In the genomic region with DNA sequence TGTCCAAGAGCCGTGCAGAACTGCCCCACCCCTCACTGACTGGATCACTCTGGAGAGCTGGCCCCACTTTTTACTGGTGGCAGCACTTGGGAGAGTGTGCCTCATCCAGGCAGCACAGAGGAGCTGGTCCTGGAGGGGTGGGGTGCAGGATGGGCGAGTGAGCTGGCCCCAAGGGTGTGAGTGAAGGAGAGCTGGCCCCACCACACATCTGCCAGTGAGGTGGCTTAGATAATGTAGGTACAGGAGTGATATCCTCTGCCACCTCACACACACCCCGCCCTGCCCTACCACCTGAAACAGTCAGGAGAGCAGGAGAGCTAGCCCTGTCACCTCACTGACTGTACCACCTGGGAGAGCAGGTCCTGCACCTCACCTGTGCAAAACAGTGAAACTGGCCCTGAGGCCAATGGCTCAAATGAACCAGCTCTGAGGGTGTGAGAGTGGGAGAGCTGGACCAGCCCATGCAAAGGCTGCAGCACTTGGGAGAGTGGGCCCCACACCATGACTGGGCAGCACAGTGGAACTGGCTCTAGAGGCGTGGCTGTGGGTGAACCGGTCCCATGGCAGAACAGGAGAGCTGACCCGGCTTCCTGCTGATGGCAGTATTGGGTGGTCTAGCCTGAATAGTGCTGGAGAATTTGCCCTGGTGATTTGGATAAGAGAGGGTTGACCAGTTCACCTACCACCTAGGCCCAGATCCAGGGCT, we compare ENCODE assay signal across 39 mouse cellular contexts. TPM values are rescaled to one million over a fixed set of nuclear protein-coding genes. Genes with fewer than 3 reads are reported as not detected.
DNase-seq lines count a peak whose midpoint lies in the region; ATAC-seq and TF ChIP-seq lines count a peak whose summit lies in the region.
"Had no signal": no experiment of that assay in that cellular context is flagged by ENCODE, and none has a peak within 500 bp of the region (broad histone marks: within the 10 kb centered on the region; RNA-seq: fewer than 3 reads in every experiment).

No protein-coding gene starts in this region.

- H3K27ac ChIP-seq in intestine, embryonic 15.5 days = no peak overlapping the region
- no peak overlapping the region for H3K27ac ChIP-seq in intestine, postnatal 0 days (ENCODE audit: low read depth, low read length)
- H3K27ac ChIP-seq in embryonic facial prominence, embryonic 15.5 days (replicated peaks) = no peak overlapping the region
- no peak overlapping the region for H3K27ac ChIP-seq in forebrain, embryonic 13.5 days
- H3K27ac ChIP-seq: embryonic facial prominence, embryonic 12.5 days; hindbrain, embryonic 10.5 days; hindbrain, embryonic 15.5 days; layer of hippocampus, adult 2 months; limb, embryonic 13.5 days; midbrain, embryonic 10.5 days; midbrain, embryonic 15.5 days had no signal

- WGBS in intestine, embryonic 15.5 days = 74% methylated on average over 6 of the region's 6 CpGs
- 60% methylated on average over 6 of the region's 6 CpGs for WGBS in intestine, postnatal 0 days
- 70% methylated on average over 6 of the region's 6 CpGs for whole genome bisulfite sequencing in embryonic facial prominence, embryonic 15.5 days
- 77% methylated on average over 6 of the region's 6 CpGs for WGBS in forebrain, embryonic 13.5 days

- no peak overlapping the region for H3K4me3 ChIP-seq in intestine, embryonic 15.5 days (replicated peaks)
- no peak overlapping the region for H3K4me3 ChIP-seq in intestine, postnatal 0 days (ENCODE audit: low read depth, low read length)
- no peak overlapping the region for H3K4me3 ChIP-seq in embryonic facial prominence, embryonic 15.5 days (replicated peaks)
- no peak overlapping the region for H3K4me3 ChIP-seq in myocyte
- no peak overlapping the region for H3K4me3 ChIP-seq in forebrain, embryonic 13.5 days
- H3K4me3 ChIP-seq: embryonic facial prominence, embryonic 12.5 days; hindbrain, embryonic 10.5 days; hindbrain, embryonic 15.5 days; layer of hippocampus, adult 2 months; limb, embryonic 13.5 days; midbrain, embryonic 10.5 days; midbrain, embryonic 15.5 days had no signal

- no peaks in the 10 kb centered on the region for H3K79me2 ChIP-seq in myocyte (ENCODE audit: control insufficient read depth, insufficient read depth)

- H3K9me3 ChIP-seq in intestine, embryonic 15.5 days = no peaks in the 10 kb centered on the region
- no peaks in the 10 kb centered on the region for H3K9me3 ChIP-seq in intestine, postnatal 0 days (ENCODE audit: control insufficient read depth)
- H3K9me3 ChIP-seq in embryonic facial prominence, embryonic 15.5 days (replicated peaks) = no peaks in the 10 kb centered on the region
- no peaks in the 10 kb centered on the region for H3K9me3 ChIP-seq in forebrain, embryonic 13.5 days (replicated peaks)
- H3K9me3 ChIP-seq: embryonic facial prominence, embryonic 12.5 days; hindbrain, embryonic 10.5 days; hindbrain, embryonic 15.5 days; limb, embryonic 13.5 days; midbrain, embryonic 10.5 days; midbrain, embryonic 15.5 days had no signal

- TF ChIP-seq POLR2A in myocyte (IDR thresholded peaks at IDR 0.05; ENCODE audit: insufficient read length, low read depth) = no peak

- no peaks in the 10 kb centered on the region for H3K27me3 ChIP-seq in intestine, embryonic 15.5 days (replicated peaks)
- no peaks in the 10 kb centered on the region for H3K27me3 ChIP-seq in intestine, postnatal 0 days (replicated peaks; ENCODE audit: control insufficient read depth, insufficient read depth, low read length)
- no peaks in the 10 kb centered on the region for H3K27me3 ChIP-seq in embryonic facial prominence, embryonic 15.5 days
- peaks cover 32% of the 10 kb centered on the region for H3K27me3 ChIP-seq in myocyte (ENCODE audit: control insufficient read depth, insufficient read depth, insufficient read length)
- 0 out of 2 replicates have a peak, but pooled peaks cover 3% of the 10 kb centered on the region for H3K27me3 ChIP-seq in forebrain, embryonic 13.5 days
- H3K27me3 ChIP-seq: hindbrain, embryonic 15.5 days; midbrain, embryonic 15.5 days had no signal

- no peak overlapping the region for H3ac ChIP-seq in myocyte (ENCODE audit: control insufficient read depth, insufficient read length)

- H3K4me2 ChIP-seq in intestine, embryonic 15.5 days (replicated peaks) = no peak overlapping the region
- H3K4me2 ChIP-seq in intestine, postnatal 0 days (replicated peaks; ENCODE audit: low read depth) = no peak overlapping the region
- no peak overlapping the region for H3K4me2 ChIP-seq in embryonic facial prominence, embryonic 15.5 days (replicated peaks)
- peak overlapping the region; percentile 3 for H3K4me2 ChIP-seq in myocyte (ENCODE audit: low read depth)
- H3K4me2 ChIP-seq in forebrain, embryonic 13.5 days = no peak overlapping the region
- H3K4me2 ChIP-seq: embryonic facial prominence, embryonic 12.5 days; hindbrain, embryonic 15.5 days; limb, embryonic 13.5 days; midbrain, embryonic 15.5 days had no signal

- 0 out of 2 replicates have a peak, but pooled peaks have one; percentile 16 for ATAC-seq in intestine, embryonic 15.5 days
- ATAC-seq in intestine, postnatal 0 days = no peak
- ATAC-seq in embryonic facial prominence, embryonic 15.5 days (ENCODE audit: insufficient number of reproducible peaks, low FRiP score, low TSS enrichment, low read depth) = peak; percentile 8; the same call in 1 of the 2 replicates
- peak; percentile 30; the same call in 1 of the 2 replicates for ATAC-seq in erythroid progenitor cell, adult 5-6 weeks (replicated peaks; ENCODE audit: low FRiP score, poor library complexity, severe bottlenecking)
- no peak for ATAC-seq in forebrain, embryonic 13.5 days
- ATAC-seq: activated CD4-positive, CD25-positive, alpha-beta regulatory T cell, adult 4 months; forebrain, embryonic 16.5 days; inflammation-experienced regulatory T-cells, adult 6 months; lung, postnatal 0 days; midbrain, embryonic 15.5 days had no signal

- no peak for TF ChIP-seq CTCF in intestine, postnatal 0 days (IDR thresholded peaks at IDR 0.05; ENCODE audit: low read depth)

- H3K9ac ChIP-seq in intestine, embryonic 15.5 days = no peak overlapping the region
- no peak overlapping the region for H3K9ac ChIP-seq in intestine, postnatal 0 days (ENCODE audit: low read depth, low read length)
- no peak overlapping the region for H3K9ac ChIP-seq in embryonic facial prominence, embryonic 15.5 days
- H3K9ac ChIP-seq in forebrain, embryonic 13.5 days = no peak overlapping the region
- H3K9ac ChIP-seq: embryonic facial prominence, embryonic 12.5 days; hindbrain, embryonic 15.5 days; limb, embryonic 13.5 days; midbrain, embryonic 15.5 days had no signal

- H3K36me3 ChIP-seq in intestine, embryonic 15.5 days = no peaks in the 10 kb centered on the region
- no peaks in the 10 kb centered on the region for H3K36me3 ChIP-seq in intestine, postnatal 0 days (ENCODE audit: control insufficient read depth, insufficient read depth)
- no peaks in the 10 kb centered on the region for H3K36me3 ChIP-seq in embryonic facial prominence, embryonic 15.5 days
- H3K36me3 ChIP-seq in myocyte (ENCODE audit: control insufficient read depth, insufficient read depth) = no peaks in the 10 kb centered on the region
- no peaks in the 10 kb centered on the region for H3K36me3 ChIP-seq in forebrain, embryonic 13.5 days (ENCODE audit: poor library complexity, severe bottlenecking)
- H3K36me3 ChIP-seq: embryonic facial prominence, embryonic 12.5 days; hindbrain, embryonic 10.5 days; hindbrain, embryonic 15.5 days; limb, embryonic 13.5 days; midbrain, embryonic 10.5 days; midbrain, embryonic 15.5 days had no signal

- DNase-seq in layer of hippocampus, adult 18-20 months (ENCODE audit: low spot score in 2 of 2) = no peak
- DNase-seq: B cell, adult 2 months; heart, postnatal 14 days; kidney, adult 8-10 months; kidney, postnatal 14 days; lung, adult 18-20 months; lung, postnatal 4 days; spleen, adult 18-20 months; thymus, postnatal 4 days had no signal

- peaks cover 14% of the 10 kb centered on the region; the same call in 1 of the 2 replicates for H3K4me1 ChIP-seq in intestine, embryonic 15.5 days (replicated peaks)
- H3K4me1 ChIP-seq in intestine, postnatal 0 days (replicated peaks; ENCODE audit: control insufficient read depth, insufficient read depth, low read length) = peaks cover 6% of the 10 kb centered on the region; the same call in 1 of the 2 replicates
- no peaks in the 10 kb centered on the region for H3K4me1 ChIP-seq in embryonic facial prominence, embryonic 15.5 days
- no peaks in the 10 kb centered on the region for H3K4me1 ChIP-seq in forebrain, embryonic 13.5 days
- H3K4me1 ChIP-seq: embryonic facial prominence, embryonic 12.5 days; hindbrain, embryonic 15.5 days; limb, embryonic 13.5 days; midbrain, embryonic 15.5 days had no signal

RNA-seq across cellular contexts. Expression of a gene that starts 5.6 kb away (rescaled TPM):
- not detected in 2 replicates for polyA plus RNA-seq in intestine, embryonic 15.5 days (2015; fragmentation: Nextera tagmentation; extraction: Ambion mirVana)
- 0.40 and 0.51 TPM in 2 replicates for polyA plus RNA-seq in intestine, postnatal 0 days (2015; fragmentation: Nextera tagmentation; extraction: Ambion mirVana)
- not detected in 2 replicates for polyA plus RNA-seq in embryonic facial prominence, embryonic 15.5 days (2015; fragmentation: Nextera tagmentation; extraction: Ambion mirVana)
- not detected in 2 replicates for total RNA-seq in erythroid progenitor cell, adult 5-6 weeks (2015; ENCODE audit: low replicate concordance)
- total RNA-seq in erythroid progenitor cell, adult 5-6 weeks (2017; ENCODE audit: low replicate concordance) = not detected in 2 replicates
- not detected for polyA plus RNA-seq in myocyte (2012; fragmentation: generic; extraction: Trizol)
- total RNA-seq in layer of hippocampus, adult 18-20 months (2021) = not detected
- not detected in 2 replicates for polyA plus RNA-seq in forebrain, embryonic 13.5 days (2015; fragmentation: Nextera tagmentation; extraction: Ambion mirVana)
- total RNA-seq: adrenal gland, adult 2 months; adrenal gland, postnatal 4 days; gastrocnemius, adult 8-10 months; gastrocnemius, postnatal 4 days; heart, adult 8-10 months; heart, postnatal 14 days; layer of hippocampus, adult 2 months; layer of hippocampus, postnatal 14 days; left cerebral cortex, adult 8-10 months; left cerebral cortex, postnatal 36 days; neutrophil, adult 5-6 weeks had no signal
- polyA plus RNA-seq: activated CD4-positive, CD25-positive, alpha-beta regulatory T cell, adult 4 months; adrenal gland, adult 2 months; embryonic facial prominence, embryonic 12.5 days; forebrain, embryonic 16.5 days; heart, embryonic 14.5 days; hindbrain, embryonic 10.5 days; hindbrain, embryonic 15.5 days; inflammation-experienced regulatory T-cells, adult 6 months; limb, embryonic 13.5 days; lung, postnatal 0 days; midbrain, embryonic 10.5 days; midbrain, embryonic 15.5 days; neural tube, embryonic 11.5 days; testis, adult 2 months; thymus, postnatal 0 days had no signal

RNA-seq across cellular contexts. Expression of a gene that starts 12.4 kb away (rescaled TPM):
- polyA plus RNA-seq in intestine, embryonic 15.5 days (2015; fragmentation: Nextera tagmentation; extraction: Ambion mirVana) = 57.5 and 65.2 TPM in 2 replicates
- 38.5 and 40.2 TPM in 2 replicates for polyA plus RNA-seq in intestine, postnatal 0 days (2015; fragmentation: Nextera tagmentation; extraction: Ambion mirVana)
- polyA plus RNA-seq in embryonic facial prominence, embryonic 15.5 days (2015; fragmentation: Nextera tagmentation; extraction: Ambion mirVana) = 81.2 and 96.3 TPM in 2 replicates
- 10.1 and 13.0 TPM in 2 replicates for total RNA-seq in erythroid progenitor cell, adult 5-6 weeks (2015; ENCODE audit: low replicate concordance)
- 3.6 and 20.9 TPM in 2 replicates for total RNA-seq in erythroid progenitor cell, adult 5-6 weeks (2017; ENCODE audit: low replicate concordance)
- polyA plus RNA-seq in myocyte (2012; fragmentation: generic; extraction: Trizol) = 53.6 TPM
- 100 to 1,000 TPM; 114 to 115 TPM for total RNA-seq in layer of hippocampus, adult 18-20 months (2021)
- 97.9 and 103 TPM in 2 replicates for polyA plus RNA-seq in forebrain, embryonic 13.5 days (2015; fragmentation: Nextera tagmentation; extraction: Ambion mirVana)

RNA-seq across cellular contexts. Expression of a gene that starts 13.4 kb away (rescaled TPM):
- 5.4 and 8.3 TPM in 2 replicates for polyA plus RNA-seq in intestine, embryonic 15.5 days (2015; fragmentation: Nextera tagmentation; extraction: Ambion mirVana)
- polyA plus RNA-seq in intestine, postnatal 0 days (2015; fragmentation: Nextera tagmentation; extraction: Ambion mirVana) = 48.5 and 49.3 TPM in 2 replicates
- 5.6 and 7.2 TPM in 2 replicates for polyA plus RNA-seq in embryonic facial prominence, embryonic 15.5 days (2015; fragmentation: Nextera tagmentation; extraction: Ambion mirVana)
- total RNA-seq in erythroid progenitor cell, adult 5-6 weeks (2015; ENCODE audit: low replicate concordance) = not detected in 2 replicates
- total RNA-seq in erythroid progenitor cell, adult 5-6 weeks (2017; ENCODE audit: low replicate concordance) = 0.64 TPM in 1 of 2 replicates, not detected in the other
- 0.74 TPM for polyA plus RNA-seq in myocyte (2012; fragmentation: generic; extraction: Trizol)
- total RNA-seq in layer of hippocampus, adult 18-20 months (2021) = 1 to 10 TPM; 1.3 to 2.1 TPM
- 4.2 and 5.2 TPM in 2 replicates for polyA plus RNA-seq in forebrain, embryonic 13.5 days (2015; fragmentation: Nextera tagmentation; extraction: Ambion mirVana)
- total RNA-seq: neutrophil, adult 5-6 weeks had no signal

RNA-seq across cellular contexts. Expression of a gene that starts 18.3 kb away (rescaled TPM):
- polyA plus RNA-seq in intestine, embryonic 15.5 days (2015; fragmentation: Nextera tagmentation; extraction: Ambion mirVana) = 4.6 and 5.8 TPM in 2 replicates
- polyA plus RNA-seq in intestine, postnatal 0 days (2015; fragmentation: Nextera tagmentation; extraction: Ambion mirVana) = 1.2 and 2.2 TPM in 2 replicates
- 18.7 and 20.8 TPM in 2 replicates for polyA plus RNA-seq in embryonic facial prominence, embryonic 15.5 days (2015; fragmentation: Nextera tagmentation; extraction: Ambion mirVana)
- not detected in 2 replicates for total RNA-seq in erythroid progenitor cell, adult 5-6 weeks (2015; ENCODE audit: low replicate concordance)
- not detected in 2 replicates for total RNA-seq in erythroid progenitor cell, adult 5-6 weeks (2017; ENCODE audit: low replicate concordance)
- 9.8 TPM for polyA plus RNA-seq in myocyte (2012; fragmentation: generic; extraction: Trizol)
- 100 to 1,000 TPM; 572 to 608 TPM for total RNA-seq in layer of hippocampus, adult 18-20 months (2021)
- 7.6 and 9.7 TPM in 2 replicates for polyA plus RNA-seq in forebrain, embryonic 13.5 days (2015; fragmentation: Nextera tagmentation; extraction: Ambion mirVana)
- total RNA-seq: gastrocnemius, adult 8-10 months; neutrophil, adult 5-6 weeks had no signal
- polyA plus RNA-seq: activated CD4-positive, CD25-positive, alpha-beta regulatory T cell, adult 4 months; inflammation-experienced regulatory T-cells, adult 6 months; midbrain, embryonic 10.5 days; neural tube, embryonic 11.5 days had no signal

RNA-seq across cellular contexts. Expression of a gene that starts 27.2 kb away (rescaled TPM):
- 28.0 and 33.2 TPM in 2 replicates for polyA plus RNA-seq in intestine, embryonic 15.5 days (2015; fragmentation: Nextera tagmentation; extraction: Ambion mirVana)
- polyA plus RNA-seq in intestine, postnatal 0 days (2015; fragmentation: Nextera tagmentation; extraction: Ambion mirVana) = 41.2 and 46.2 TPM in 2 replicates
- polyA plus RNA-seq in embryonic facial prominence, embryonic 15.5 days (2015; fragmentation: Nextera tagmentation; extraction: Ambion mirVana) = 48.7 and 49.1 TPM in 2 replicates
- total RNA-seq in erythroid progenitor cell, adult 5-6 weeks (2015; ENCODE audit: low replicate concordance) = 17.6 and 24.5 TPM in 2 replicates
- total RNA-seq in erythroid progenitor cell, adult 5-6 weeks (2017; ENCODE audit: low replicate concordance) = 5.3 TPM in 1 of 2 replicates, not detected in the other
- 64.3 TPM for polyA plus RNA-seq in myocyte (2012; fragmentation: generic; extraction: Trizol)
- total RNA-seq in layer of hippocampus, adult 18-20 months (2021) = 10 to 100 TPM; 56.7 to 61.3 TPM
- 62.0 and 65.9 TPM in 2 replicates for polyA plus RNA-seq in forebrain, embryonic 13.5 days (2015; fragmentation: Nextera tagmentation; extraction: Ambion mirVana)

Comparison
In these comparisons a context has a peak if more than half of its experiments do, and no peak if none do; other contexts are left out.
1. ATAC-seq: peak in intestine, embryonic 15.5 days (single experiment), embryonic facial prominence, embryonic 15.5 days (single experiment) and erythroid progenitor cell, adult 5-6 weeks (single experiment); none in intestine, postnatal 0 days (single experiment) and forebrain, embryonic 13.5 days (single experiment).